Comparison of ENCODE assay signal across 8 mouse cellular contexts in genomic region chr5:122421271-122422068, GRCm38 (mm10). TPM values are rescaled to one million over a fixed set of nuclear protein-coding genes. Genes with fewer than 3 reads are reported as not detected.
DNase-seq lines count a peak whose midpoint lies in the region; ATAC-seq and TF ChIP-seq lines count a peak whose summit lies in the region.

Anapc7 (plus strand) TSS chr5:122421693.

- TF ChIP-seq POLR2A in kidney, adult 2 months (IDR thresholded peaks at IDR 0.05; ENCODE audit: low read depth, low read length) = no peak
- no peak for TF ChIP-seq POLR2A in MEL (IDR thresholded peaks at IDR 0.05; ENCODE audit: control insufficient read depth in 1 of 2, insufficient read depth in 1 of 2, low read depth in 1 of 2, low read length in 2 of 2, poor library complexity in 1 of 2)
- TF ChIP-seq POLR2A in olfactory bulb, adult 2 months (IDR thresholded peaks at IDR 0.05; ENCODE audit: insufficient read depth, low read depth, low read length) = no peak

- TF ChIP-seq RAD21 in MEL (IDR thresholded peaks at IDR 0.05; ENCODE audit: low read depth, low read length) = peak; percentile 61

- peak within 1 kb of the TSS; percentile 95 for H3K4me2 ChIP-seq in forebrain, embryonic 12.5 days
- peak within 1 kb of the TSS; percentile 96 for H3K4me2 ChIP-seq in limb, embryonic 13.5 days (replicated peaks)

- peak; percentile 74 for DNase-seq in kidney, adult 2 months
- DNase-seq in kidney, adult 18-20 months = no peak
- DNase-seq in MEL (ENCODE audit: low read depth, low spot score) = peak; percentile 74
- no peak for DNase-seq in hindbrain, embryonic 10.5 days (ENCODE audit: low spot score)
- no peak for DNase-seq in cerebellum, adult 9-11 months

- TF ChIP-seq CTCF in kidney, adult 2 months (conservative IDR thresholded peaks at IDR 0.05; ENCODE audit: insufficient read depth, insufficient read length, low read depth, low read length) = no peak
- TF ChIP-seq CTCF in MEL (IDR thresholded peaks at IDR 0.05 in 2 of 3, conservative IDR thresholded peaks at IDR 0.05 in 1 of 3; ENCODE audit: control insufficient read depth in 1 of 3, insufficient read depth in 1 of 3, low read depth in 2 of 3, low read length in 3 of 3, poor library complexity in 1 of 3, severe bottlenecking in 1 of 3) = peak; percentile 19 to 61 (median 40); a peak in 4 of 6 replicates
- no peak for TF ChIP-seq CTCF in olfactory bulb, adult 2 months (IDR thresholded peaks at IDR 0.05; ENCODE audit: insufficient read depth, low read depth, low read length)

- H3K4me1 ChIP-seq in kidney, adult 2 months (ENCODE audit: control insufficient read depth, insufficient read depth, low read length) = peaks cover 5% of the 10 kb centered on the region; the same call in 1 of the 2 replicates
- H3K4me1 ChIP-seq in MEL (ENCODE audit: control insufficient read depth in 1 of 2, insufficient read depth in 2 of 2, low read length in 2 of 2) = peaks cover 5% of the 10 kb centered on the region in 2 experiments; a peak in 3 of 4 replicates
- peaks cover 19% of the 10 kb centered on the region for H3K4me1 ChIP-seq in forebrain, embryonic 12.5 days
- peaks cover 20% of the 10 kb centered on the region for H3K4me1 ChIP-seq in hindbrain, embryonic 10.5 days (replicated peaks)
- peaks cover 15% of the 10 kb centered on the region for H3K4me1 ChIP-seq in limb, embryonic 13.5 days
- peaks cover 5% of the 10 kb centered on the region for H3K4me1 ChIP-seq in olfactory bulb, adult 2 months (ENCODE audit: control insufficient read depth, insufficient read depth, low read length)

- peak within 1 kb of the TSS; percentile 98 for H3K4me3 ChIP-seq in kidney, adult 2 months (ENCODE audit: insufficient read depth, low read depth, low read length)
- H3K4me3 ChIP-seq in MEL (ENCODE audit: control insufficient read depth in 1 of 2, insufficient read depth in 1 of 2, low read depth in 2 of 2, low read length in 2 of 2) = peak within 1 kb of the TSS; percentile 93 to 97
- H3K4me3 ChIP-seq in forebrain, embryonic 12.5 days (replicated peaks) = peak within 1 kb of the TSS; percentile 99
- H3K4me3 ChIP-seq in hindbrain, embryonic 10.5 days = peak within 1 kb of the TSS; percentile 98
- peak within 1 kb of the TSS; percentile 99 for H3K4me3 ChIP-seq in limb, embryonic 13.5 days
- H3K4me3 ChIP-seq in olfactory bulb, adult 2 months (ENCODE audit: insufficient read depth, low read depth, low read length) = peak within 1 kb of the TSS; percentile 95

- peak; percentile 33 for ATAC-seq in forebrain, embryonic 12.5 days (ENCODE audit: low FRiP score)
- ATAC-seq in limb, embryonic 13.5 days (ENCODE audit: low FRiP score, low read depth) = peak; percentile 18; the same call in 1 of the 2 replicates

- peak within 1 kb of the TSS; percentile 88 for H3K27ac ChIP-seq in kidney, adult 2 months (ENCODE audit: insufficient read depth, low read depth, low read length)
- peak within 1 kb of the TSS; percentile 89 for H3K27ac ChIP-seq in MEL (ENCODE audit: control insufficient read depth, low read depth, low read length)
- peak within 1 kb of the TSS; percentile 93 for H3K27ac ChIP-seq in forebrain, embryonic 12.5 days
- peak within 1 kb of the TSS; percentile 98 for H3K27ac ChIP-seq in hindbrain, embryonic 10.5 days
- H3K27ac ChIP-seq in limb, embryonic 13.5 days = peak within 1 kb of the TSS; percentile 84
- H3K27ac ChIP-seq in olfactory bulb, adult 2 months (ENCODE audit: insufficient read depth, low read depth, low read length) = peak within 1 kb of the TSS; percentile 86

- peaks cover 26% of the 10 kb centered on the region for H3K79me2 ChIP-seq in MEL (ENCODE audit: control insufficient read depth, insufficient read depth, low read length, poor library complexity)

- H3K27me3 ChIP-seq in kidney, adult 2 months (replicated peaks; ENCODE audit: control insufficient read depth, insufficient read depth, low read length) = no peaks in the 10 kb centered on the region
- no peaks in the 10 kb centered on the region for H3K27me3 ChIP-seq in MEL (ENCODE audit: control insufficient read depth in 1 of 2, insufficient read depth in 2 of 2, low read length in 2 of 2)
- no peaks in the 10 kb centered on the region for H3K27me3 ChIP-seq in forebrain, embryonic 12.5 days
- H3K27me3 ChIP-seq in hindbrain, embryonic 10.5 days (ENCODE audit: insufficient read depth, poor library complexity, severe bottlenecking) = no peaks in the 10 kb centered on the region
- no peaks in the 10 kb centered on the region for H3K27me3 ChIP-seq in limb, embryonic 13.5 days

- WGBS in kidney, adult 2 months = 9% methylated on average over 17 of the region's 17 CpGs
- 24% methylated on average over 17 of the region's 17 CpGs for WGBS in forebrain, embryonic 12.5 days
- WGBS in hindbrain, embryonic 10.5 days = 27% methylated on average over 17 of the region's 17 CpGs
- 22% methylated on average over 17 of the region's 17 CpGs for WGBS in limb, embryonic 13.5 days
- 18% methylated on average over 17 of the region's 17 CpGs for WGBS in olfactory bulb, adult 2 months

- H3K9ac ChIP-seq in MEL (ENCODE audit: control insufficient read depth, low read depth, low read length, poor library complexity, severe bottlenecking) = peak within 1 kb of the TSS; percentile 94
- peak within 1 kb of the TSS; percentile 88 for H3K9ac ChIP-seq in forebrain, embryonic 12.5 days
- peak within 1 kb of the TSS; percentile 97 for H3K9ac ChIP-seq in limb, embryonic 13.5 days

- H3K36me3 ChIP-seq in kidney, adult 2 months (ENCODE audit: control insufficient read depth, insufficient read depth, low read length) = no peaks in the 10 kb centered on the region
- H3K36me3 ChIP-seq in MEL (ENCODE audit: control insufficient read depth in 1 of 2, insufficient read depth in 2 of 2, low read length in 2 of 2) = peaks cover 2 to 7% of the 10 kb centered on the region in 2 experiments; a peak in 2 of 4 replicates
- H3K36me3 ChIP-seq in forebrain, embryonic 12.5 days (replicated peaks) = no peaks in the 10 kb centered on the region; the same call in 1 of the 2 replicates
- H3K36me3 ChIP-seq in hindbrain, embryonic 10.5 days = peaks cover 12% of the 10 kb centered on the region
- peaks cover 11% of the 10 kb centered on the region for H3K36me3 ChIP-seq in limb, embryonic 13.5 days

- H3K9me3 ChIP-seq in MEL (replicated peaks; ENCODE audit: insufficient read depth, low read length) = no peaks in the 10 kb centered on the region
- no peaks in the 10 kb centered on the region for H3K9me3 ChIP-seq in forebrain, embryonic 12.5 days
- H3K9me3 ChIP-seq in hindbrain, embryonic 10.5 days = no peaks in the 10 kb centered on the region
- no peaks in the 10 kb centered on the region for H3K9me3 ChIP-seq in limb, embryonic 13.5 days

- no peak for TF ChIP-seq EP300 in MEL (IDR thresholded peaks at IDR 0.05; ENCODE audit: low read depth in 1 of 2, low read length in 2 of 2)

TF ChIP-seq in MEL, 35 proteins besides CTCF, POLR2A, EP300 and RAD21 (continues in another document):
- TF ChIP-seq SIN3A (IDR thresholded peaks at IDR 0.05; ENCODE audit: low read length) = peak; percentile 16; the same call in 1 of the 2 replicates
- TF ChIP-seq RCOR1 (IDR thresholded peaks at IDR 0.05; ENCODE audit: low read depth, low read length) = no peak
- no peak for TF ChIP-seq NRF1 (IDR thresholded peaks at IDR 0.05; ENCODE audit: insufficient read depth, low read depth, low read length, poor library complexity, severe bottlenecking)
- TF ChIP-seq CHD1 (IDR thresholded peaks at IDR 0.05; ENCODE audit: low read depth, low read length) = no peak; the same call in 1 of the 2 replicates
- TF ChIP-seq SMC3 (IDR thresholded peaks at IDR 0.05; ENCODE audit: low read depth, low read length) = peak; percentile 46
- TF ChIP-seq MYB (IDR thresholded peaks at IDR 0.05; ENCODE audit: low read depth, low read length) = no peak
- TF ChIP-seq E2F4 (IDR thresholded peaks at IDR 0.05; ENCODE audit: borderline replicate concordance, low read depth, low read length) = no peak
- 0 out of 2 replicates have a peak, but pooled peaks have one; percentile 3 for TF ChIP-seq UBTF (IDR thresholded peaks at IDR 0.05; ENCODE audit: borderline replicate concordance, insufficient read depth, low read depth, low read length)
- no peak for TF ChIP-seq TAL1 (IDR thresholded peaks at IDR 0.05; ENCODE audit: low read length)
- no peak for TF ChIP-seq MEF2A (IDR thresholded peaks at IDR 0.05; ENCODE audit: extremely low read depth, insufficient replicate concordance, low read depth, low read length, poor library complexity, severe bottlenecking)
- no peak for TF ChIP-seq MAX (IDR thresholded peaks at IDR 0.05; ENCODE audit: low read length)
- no peak for TF ChIP-seq GATA1 (IDR thresholded peaks at IDR 0.05; ENCODE audit: low read depth, low read length)
- 0 out of 2 replicates have a peak, but pooled peaks have one; percentile 23 for TF ChIP-seq BHLHE40 (IDR thresholded peaks at IDR 0.05; ENCODE audit: borderline replicate concordance, low read depth, low read length)
- no peak for TF ChIP-seq CHD2 (IDR thresholded peaks at IDR 0.05; ENCODE audit: low read length)
- TF ChIP-seq HCFC1 (IDR thresholded peaks at IDR 0.05; ENCODE audit: low read depth, low read length) = no peak
- no peak for TF ChIP-seq TBP (IDR thresholded peaks at IDR 0.05; ENCODE audit: low read depth, low read length)
- TF ChIP-seq NELFE (IDR thresholded peaks at IDR 0.05; ENCODE audit: low read depth, low read length) = no peak
- no peak for TF ChIP-seq MXI1 (IDR thresholded peaks at IDR 0.05; ENCODE audit: low read depth, low read length)
- peak; percentile 39 for TF ChIP-seq ZC3H11A (IDR thresholded peaks at IDR 0.05; ENCODE audit: low read depth, low read length)
- TF ChIP-seq POLR2AphosphoS2 (IDR thresholded peaks at IDR 0.05; ENCODE audit: low read length) = no peak
- TF ChIP-seq ETS1 (IDR thresholded peaks at IDR 0.05; ENCODE audit: low read depth, low read length) = no peak
- TF ChIP-seq KAT2A (conservative IDR thresholded peaks at IDR 0.05; ENCODE audit: low read depth, low read length) = no peak
- TF ChIP-seq ZNF384 (IDR thresholded peaks at IDR 0.05; ENCODE audit: low read depth, low read length) = no peak
- TF ChIP-seq ELF1 (IDR thresholded peaks at IDR 0.05; ENCODE audit: low read depth, low read length) = no peak

RNA-seq across cellular contexts. Expression of gene Anapc7, which starts in this region (rescaled TPM):
- 30.3 and 33.5 TPM in 2 replicates for polyA plus RNA-seq in kidney, adult 2 months (2012; rRNA removed)
- 39.9 and 40.5 TPM in 2 replicates for total RNA-seq in MEL (2012; rRNA removed)
- 10 to 100 TPM in 1 of 2 experiments, not detected in 1; 49.7 TPM for polyA plus RNA-seq in MEL (2012; ENCODE audit: insufficient read depth in 1 of 2, insufficient read length in 2 of 2, low read depth in 1 of 2, low replicate concordance in 2 of 2, missing spikeins in 1 of 2)
- 49.2 and 50.5 TPM in 2 replicates for polyA plus RNA-seq in forebrain, embryonic 12.5 days (2016; fragmentation: Nextera tagmentation; extraction: Ambion mirVana)
- 52.0 and 54.8 TPM in 2 replicates for polyA plus RNA-seq in hindbrain, embryonic 10.5 days (2016; fragmentation: Nextera tagmentation; extraction: Ambion mirVana)
- polyA plus RNA-seq in limb, embryonic 13.5 days (2015; fragmentation: Nextera tagmentation; extraction: Ambion mirVana) = 56.2 and 59.1 TPM in 2 replicates
- polyA plus RNA-seq in olfactory bulb, adult 2 months (2012; ENCODE audit: insufficient read depth, insufficient read length, low replicate concordance, missing spikeins) = not detected in 2 replicates

Comparison
In these comparisons a context has a peak if more than half of its experiments do, and no peak if none do; other contexts are left out.
1. DNase-seq: peak in kidney, adult 2 months (single experiment) and MEL (single experiment); none in kidney, adult 18-20 months (single experiment), hindbrain, embryonic 10.5 days (single experiment) and cerebellum, adult 9-11 months (single experiment).
2. CTCF ChIP-seq: peak in MEL (3 of 3); none in kidney, adult 2 months (single experiment) and olfactory bulb, adult 2 months (single experiment).
3. Peak in every context shown above with its lines, with median percentiles within 50 percentile points of each other: H3K27ac ChIP-seq, H3K4me3 ChIP-seq and H3K9ac ChIP-seq.